Mouse (Mus musculus): ENCODE results near the gene Btnl2. TPM values are rescaled to one million over a fixed set of nuclear protein-coding genes. Genes with fewer than 3 reads are reported as not detected.

Btnl2 gene
- polyA plus RNA-seq, 1 experiment: not detected

GRCm38 (mm10) chr17:34346041-34346440, 8.6 kb upstream of the Btnl2 start:
- DNase-seq (ENCODE audit: extremely low spot score in 1 of 2, low spot score in 1 of 2): no peak

- peak; percentile 11 to 83 for DNase-seq (ENCODE audit: extremely low spot score in 1 of 2, low spot score in 1 of 2)
Observed at GRCm38 (mm10) chr17:34347606-34348308, 6.9 kb upstream of the Btnl2 start.

- peak; percentile 42 to 92 for DNase-seq (ENCODE audit: extremely low spot score in 1 of 2, low spot score in 1 of 2)
Observed at GRCm38 (mm10) chr17:34349429-34349828, 5.2 kb upstream of the Btnl2 start.

- no peak for DNase-seq (ENCODE audit: extremely low spot score in 1 of 2, low spot score in 1 of 2)
Observed at GRCm38 (mm10) chr17:34354940-34355339, 318 bp downstream of the Btnl2 start.

- DNase-seq (ENCODE audit: extremely low spot score in 1 of 2, low spot score in 1 of 2): no peak
Observed at GRCm38 (mm10) chr17:34362954-34363546, 8.4 kb downstream of the Btnl2 start.

- no peak for DNase-seq (ENCODE audit: extremely low spot score in 1 of 2, low spot score in 1 of 2)
Observed at GRCm38 (mm10) chr17:34363676-34364310, 9.2 kb downstream of the Btnl2 start.

GRCm38 (mm10) chr17:34365031-34365430, 10.4 kb downstream of the Btnl2 start:
- no peak for DNase-seq (ENCODE audit: extremely low spot score in 1 of 2, low spot score in 1 of 2)

- no peak for DNase-seq (ENCODE audit: extremely low spot score in 1 of 2, low spot score in 1 of 2)
Observed at GRCm38 (mm10) chr17:34370563-34370962, 15.9 kb downstream of the Btnl2 start.

GRCm38 (mm10) chr17:34373055-34373709, 18.6 kb downstream of the Btnl2 start:
- no peak for DNase-seq (ENCODE audit: extremely low spot score in 1 of 2, low spot score in 1 of 2)

- no peak for DNase-seq (ENCODE audit: extremely low spot score in 1 of 2, low spot score in 1 of 2)
Observed at GRCm38 (mm10) chr17:34376847-34377246, 22.2 kb downstream of the Btnl2 start, which contains the start of gene Btnl1. Btnl1 (plus strand) TSS chr17:34377132.

GRCm38 (mm10) chr17:34377450-34378209, 23.0 kb downstream of the Btnl2 start:
- no peak for DNase-seq (ENCODE audit: extremely low spot score in 1 of 2, low spot score in 1 of 2)

- DNase-seq (ENCODE audit: extremely low spot score in 1 of 2, low spot score in 1 of 2): no peak
Observed at GRCm38 (mm10) chr17:34378716-34379115, 24.1 kb downstream of the Btnl2 start.

- no peak for DNase-seq (ENCODE audit: extremely low spot score in 1 of 2, low spot score in 1 of 2)
Observed at GRCm38 (mm10) chr17:34379451-34379850, 24.8 kb downstream of the Btnl2 start.

- no peak for DNase-seq (ENCODE audit: extremely low spot score in 1 of 2, low spot score in 1 of 2)
Observed at GRCm38 (mm10) chr17:34381876-34382275, 27.3 kb downstream of the Btnl2 start.

GRCm38 (mm10) chr17:34383212-34383611, 28.6 kb downstream of the Btnl2 start:
- DNase-seq (ENCODE audit: extremely low spot score in 1 of 2, low spot score in 1 of 2): no peak

GRCm38 (mm10) chr17:34384699-34385098, 30.1 kb downstream of the Btnl2 start:
- DNase-seq (ENCODE audit: extremely low spot score in 1 of 2, low spot score in 1 of 2): no peak

GRCm38 (mm10) chr17:34386656-34387055, 32.0 kb downstream of the Btnl2 start:
- no peak for DNase-seq (ENCODE audit: extremely low spot score in 1 of 2, low spot score in 1 of 2)

GRCm38 (mm10) chr17:34388513-34388912, 33.9 kb downstream of the Btnl2 start:
- DNase-seq (ENCODE audit: extremely low spot score in 1 of 2, low spot score in 1 of 2): peak in 1 of 2 experiments; percentile 34

- DNase-seq (ENCODE audit: extremely low spot score in 1 of 2, low spot score in 1 of 2): no peak
Observed at GRCm38 (mm10) chr17:34391507-34391906, 36.9 kb downstream of the Btnl2 start.

- peak in 1 of 2 experiments; percentile 25 for DNase-seq (ENCODE audit: extremely low spot score in 1 of 2, low spot score in 1 of 2)
Observed at GRCm38 (mm10) chr17:34392321-34392720, 37.7 kb downstream of the Btnl2 start.

Measured in frontal cortex, adult 2 months (tissue).